Mouse (Mus musculus) midbrain, embryonic 14.5 days (tissue): Measurements from ENCODE around the gene Anks1. TPM values are rescaled to one million over a fixed set of nuclear protein-coding genes. Genes with fewer than 3 reads are reported as not detected.
A peak's percentile ranks its signal among the peaks of the same experiment; 100 is the strongest.

Source experiments
- ATAC-seq: fragments of 200-750 bp; cut with Nextera tagmentation; 2 replicates; pipeline ENCODE4 v1.8.0; 2017; ENCODE audit warnings: moderate number of reproducible peaks, moderate library complexity; ENCODE audit not compliant: low FRiP score, low TSS enrichment
- DNase-seq: peaks from one replicate; pipeline ENCODE4 v3.0.0-alpha.2; 2015
- H3K27ac ChIP-seq: fragments of 300-500 bp; sonication (generic); replicated peaks from 2 replicates; pipeline ENCODE4 v1.5.1; 2014; ENCODE audit warnings: mild to moderate bottlenecking, low read depth, low read length, moderate library complexity
- H3K27me3 ChIP-seq: fragments of 300-500 bp; sonication (generic); 2 replicates; pipeline ENCODE4 v1.6.1; 2014; ENCODE audit warnings: low read length, control low read depth, mixed read lengths; ENCODE audit not compliant: control insufficient read depth, insufficient read depth
- H3K36me3 ChIP-seq: fragments of 300-500 bp; sonication (generic); 2 replicates; pipeline ENCODE4 v1.6.1; 2014; ENCODE audit warnings: low read length, control low read depth; ENCODE audit not compliant: control insufficient read depth, insufficient read depth
- H3K4me1 ChIP-seq: fragments of 300-500 bp; sonication (generic); 2 replicates; pipeline ENCODE4 v1.6.1; 2014; ENCODE audit warnings: mild to moderate bottlenecking, antibody characterized with exemption, low read length, control low read depth; ENCODE audit not compliant: control insufficient read depth, insufficient read depth
- H3K4me2 ChIP-seq: fragments of 300-500 bp; sonication (generic); 2 replicates; pipeline ENCODE4 v1.6.1; 2014; ENCODE audit warnings: mild to moderate bottlenecking, low read length, moderate library complexity
- H3K4me3 ChIP-seq: fragments of 300-500 bp; sonication (generic); replicated peaks from 2 replicates; pipeline ENCODE4 v1.5.1; 2014; ENCODE audit warnings: low read depth, low read length
- H3K9ac ChIP-seq: fragments of 300-500 bp; sonication (generic); replicated peaks from 2 replicates; pipeline ENCODE4 v1.6.1; 2014; ENCODE audit warnings: mild to moderate bottlenecking, low read length, moderate library complexity
- H3K9me3 ChIP-seq: fragments of 300-500 bp; sonication (generic); 2 replicates; pipeline ENCODE4 v1.6.1; 2016; ENCODE audit warnings: low read length, control low read depth, mixed read lengths; ENCODE audit not compliant: control insufficient read depth
- WGBS: fragments of 180-500 bp; shearing (Covaris S2); extraction: QIAGEN DNeasy Blood & Tissue Kit; methylation state at CpG from one replicate; pipeline ENCODE4 v1.1.7; 2014; 5-methylcytosine and 5-hydroxymethylcytosine counted together
- polyA plus RNA-seq: library from polyadenylated mRNA; unstranded; fragments of >200 nt; fragmentation: Nextera tagmentation; extraction: Ambion mirVana; gene quantifications from 2 replicates; pipeline ENCODE4 v1.2.1, GENCODE M21; 2014

The Anks1 gene
- polyA plus RNA-seq, 1 experiment from 2014 or later: 69.2 TPM

- Histone ChIP-seq H3K27me3 (no peaks in the 10 kb centered on the region), H3K36me3 (no peaks in the 10 kb centered on the region), H3K9ac (no peak overlapping the region), H3K4me1 (no peaks in the 10 kb centered on the region), H3K27ac (peak overlapping the region; percentile 9; the same call in 1 of the 2 replicates), H3K4me3 (no peak overlapping the region), H3K9me3 (no peaks in the 10 kb centered on the region), H3K4me2 (no peak overlapping the region)
- ATAC-seq (no peak), DNase-seq (peak; percentile 11)
- WGBS: 73% methylated on average over 11 of the region's 11 CpGs
Measured at GRCm38 (mm10) chr17:27922174-27922712, 13.1 kb downstream of the Anks1 start.

- no peaks in the 10 kb centered on the region for H3K9me3 ChIP-seq
- H3K27me3 ChIP-seq: no peaks in the 10 kb centered on the region
- H3K4me2 ChIP-seq: no peak overlapping the region
- no peak for ATAC-seq
- no peak overlapping the region for H3K27ac ChIP-seq
- H3K4me1 ChIP-seq: no peaks in the 10 kb centered on the region
- no peak overlapping the region for H3K9ac ChIP-seq
- no peak overlapping the region for H3K4me3 ChIP-seq
- 90% methylated on average over 4 of the region's 4 CpGs for WGBS
- no peak for DNase-seq
- H3K36me3 ChIP-seq: no peaks in the 10 kb centered on the region; the same call in 1 of the 2 replicates
Measured at GRCm38 (mm10) chr17:27925054-27925453, 15.9 kb downstream of the Anks1 start.

GRCm38 (mm10) chr17:27925504-27925903, 16.4 kb downstream of the Anks1 start:
- Histone ChIP-seq H3K4me3 (no peak overlapping the region), H3K36me3 (no peaks in the 10 kb centered on the region; the same call in 1 of the 2 replicates), H3K4me1 (no peaks in the 10 kb centered on the region), H3K9ac (no peak overlapping the region), H3K4me2 (no peak overlapping the region), H3K27me3 (no peaks in the 10 kb centered on the region), H3K9me3 (no peaks in the 10 kb centered on the region), H3K27ac (no peak overlapping the region)
- DNase-seq (no peak), ATAC-seq (no peak)
- 84% methylated on average over 7 of the region's 7 CpGs for WGBS

DNA sequence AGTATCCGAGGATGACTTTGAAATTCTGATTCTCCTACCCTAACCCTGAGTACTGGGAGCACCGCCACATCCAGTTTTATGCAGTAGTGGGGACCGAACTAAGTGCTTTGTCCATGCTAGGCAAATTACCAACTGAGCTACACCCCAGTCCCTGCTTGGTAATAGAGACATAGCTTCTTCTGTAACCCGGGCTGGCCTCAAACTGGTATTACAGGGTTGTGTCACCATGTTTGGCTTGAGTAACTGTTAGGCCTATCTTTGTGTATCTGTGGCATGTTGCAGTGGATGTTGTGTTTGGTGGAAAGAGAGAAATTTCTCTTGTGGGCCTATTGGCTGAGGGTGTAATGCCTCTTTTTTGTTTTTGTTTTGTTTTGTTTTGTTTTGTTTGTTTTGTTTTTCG, 21.2 kb downstream of the Anks1 start:
- no peak for ATAC-seq
- no peak overlapping the region for H3K27ac ChIP-seq
- H3K36me3 ChIP-seq: no peaks in the 10 kb centered on the region; the same call in 1 of the 2 replicates
- H3K4me3 ChIP-seq: no peak overlapping the region
- no peaks in the 10 kb centered on the region for H3K4me1 ChIP-seq
- no peaks in the 10 kb centered on the region for H3K9me3 ChIP-seq
- H3K27me3 ChIP-seq: no peaks in the 10 kb centered on the region
- 94% methylated on average over 5 of the region's 5 CpGs for WGBS
- H3K9ac ChIP-seq: no peak overlapping the region
- no peak overlapping the region for H3K4me2 ChIP-seq
- DNase-seq: no peak

- WGBS: 90% methylated on average over 4 of the region's 4 CpGs
- no peak overlapping the region for H3K27ac ChIP-seq
- DNase-seq: no peak
- no peak overlapping the region for H3K9ac ChIP-seq
- H3K4me1 ChIP-seq: no peaks in the 10 kb centered on the region
- no peaks in the 10 kb centered on the region for H3K27me3 ChIP-seq
- H3K4me2 ChIP-seq: no peak overlapping the region
- H3K9me3 ChIP-seq: no peaks in the 10 kb centered on the region
- H3K4me3 ChIP-seq: no peak overlapping the region
- no peak for ATAC-seq
- no peaks in the 10 kb centered on the region; the same call in 1 of the 2 replicates for H3K36me3 ChIP-seq
Measured at GRCm38 (mm10) chr17:27931826-27932225, 22.7 kb downstream of the Anks1 start.

GRCm38 (mm10) chr17:27934136-27934910, 25.2 kb downstream of the Anks1 start:
- no peak for DNase-seq
- H3K4me1 ChIP-seq: no peaks in the 10 kb centered on the region
- H3K9ac ChIP-seq: no peak overlapping the region
- no peaks in the 10 kb centered on the region for H3K9me3 ChIP-seq
- ATAC-seq: no peak
- H3K4me3 ChIP-seq: no peak overlapping the region
- H3K27me3 ChIP-seq: no peaks in the 10 kb centered on the region
- H3K4me2 ChIP-seq: no peak overlapping the region
- H3K36me3 ChIP-seq: no peaks in the 10 kb centered on the region
- no peak overlapping the region for H3K27ac ChIP-seq
- WGBS: 96% methylated on average over 10 of the region's 10 CpGs

DNA sequence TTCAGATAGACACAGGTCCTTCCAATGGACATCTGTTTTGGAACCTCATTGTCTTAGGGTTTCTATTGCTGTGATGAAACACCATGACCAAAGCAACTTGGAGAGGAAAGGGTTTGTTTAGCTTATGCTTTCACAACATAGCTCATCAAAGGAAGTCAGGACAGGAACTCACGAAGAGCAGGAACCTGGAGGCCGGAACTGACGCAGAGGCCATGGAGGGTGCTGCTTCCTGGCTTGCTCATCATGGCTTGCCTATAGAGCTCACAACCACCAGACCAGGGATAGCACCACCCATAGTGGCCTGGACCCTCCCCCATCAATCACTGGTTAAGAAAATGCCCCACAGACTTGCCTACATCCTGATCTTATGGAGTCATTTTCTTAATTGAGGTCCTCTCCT, 26.0 kb downstream of the Anks1 start:
- Histone ChIP-seq H3K9ac (no peak overlapping the region), H3K4me1 (0 out of 2 replicates have a peak, but pooled peaks cover under 1% of the 10 kb centered on the region), H3K4me3 (no peak overlapping the region), H3K4me2 (no peak overlapping the region), H3K9me3 (no peaks in the 10 kb centered on the region), H3K36me3 (no peaks in the 10 kb centered on the region), H3K27ac (no peak overlapping the region), H3K27me3 (no peaks in the 10 kb centered on the region)
- DNase-seq: no peak
- 97% methylated on average over 3 of the region's 3 CpGs for WGBS
- ATAC-seq: no peak

DNA sequence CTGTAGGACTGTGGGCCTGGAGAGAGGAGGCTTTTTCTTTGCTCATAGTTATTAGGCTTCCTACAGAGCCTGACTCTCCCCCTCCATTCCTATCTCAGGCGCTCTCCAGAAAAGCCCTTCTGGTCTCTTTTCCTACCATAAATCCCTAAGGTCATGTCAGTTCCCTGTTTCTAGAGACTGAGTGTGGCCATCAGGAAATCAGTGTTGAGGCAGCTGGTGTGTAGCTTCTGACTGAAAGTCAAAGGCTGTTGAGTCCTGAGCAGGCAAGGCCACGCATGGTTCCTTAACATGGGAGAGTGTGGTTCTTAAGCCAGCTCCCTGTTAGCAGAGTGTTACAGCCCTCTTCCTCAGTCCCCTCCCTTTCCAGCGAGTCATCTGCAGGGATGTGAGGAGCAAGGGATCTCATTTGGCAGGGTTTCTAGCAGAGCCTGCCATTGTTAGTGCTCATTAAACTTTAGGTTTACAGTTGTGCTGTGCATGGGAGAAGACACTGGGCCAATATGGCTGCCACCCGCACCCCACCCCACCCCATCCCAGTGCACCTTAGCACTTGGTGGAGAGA, 28.0 kb downstream of the Anks1 start:
- no peaks in the 10 kb centered on the region for H3K9me3 ChIP-seq
- no peak overlapping the region for H3K27ac ChIP-seq
- 88% methylated on average over 4 of the region's 4 CpGs for WGBS
- peaks cover 6% of the 10 kb centered on the region; the same call in 1 of the 2 replicates for H3K4me1 ChIP-seq
- ATAC-seq: no peak
- H3K27me3 ChIP-seq: no peaks in the 10 kb centered on the region
- DNase-seq: no peak
- H3K4me2 ChIP-seq: no peak overlapping the region
- H3K36me3 ChIP-seq: no peaks in the 10 kb centered on the region
- H3K9ac ChIP-seq: no peak overlapping the region
- no peak overlapping the region for H3K4me3 ChIP-seq
